10 mouse cellular contexts compared by ENCODE assay signal in genomic region chr4:35884946-35885460, GRCm38 (mm10).
DNase-seq lines count a peak whose midpoint lies in the region.
"Had no signal": no experiment of that assay in that cellular context is flagged by ENCODE, and none has a peak within 500 bp of the region (broad histone marks: within the 10 kb centered on the region; RNA-seq: fewer than 3 reads in every experiment).

No protein-coding gene starts in this region.

- DNase-seq in kidney, postnatal 10 days = peak; percentile 61
- DNase-seq in kidney, adult 18-20 months = no peak
- peak; percentile 39 for DNase-seq in testis, postnatal 10 days (ENCODE audit: low spot score)
- DNase-seq in testis, postnatal 14 days (ENCODE audit: low spot score) = no peak
- peak; percentile 45 for DNase-seq in embryonic facial prominence, embryonic 10.5 days (ENCODE audit: low spot score)
- DNase-seq in left cerebral cortex, postnatal 14 days (ENCODE audit: low spot score in 2 of 2) = no peak
- DNase-seq in spleen, postnatal 10 days (ENCODE audit: low spot score in 2 of 2) = no peak
- DNase-seq: cerebellum, adult 11-12 months had no signal

- no peak overlapping the region for H3K27ac ChIP-seq in embryonic facial prominence, embryonic 10.5 days (replicated peaks)
- H3K27ac ChIP-seq: heart, embryonic 10.5 days; limb, embryonic 13.5 days had no signal

- no peak overlapping the region for H3K4me3 ChIP-seq in embryonic facial prominence, embryonic 10.5 days
- H3K4me3 ChIP-seq: heart, embryonic 10.5 days; limb, embryonic 13.5 days had no signal

- no peaks in the 10 kb centered on the region for H3K27me3 ChIP-seq in embryonic facial prominence, embryonic 10.5 days (replicated peaks; ENCODE audit: low read depth, poor library complexity, severe bottlenecking)
- H3K27me3 ChIP-seq: limb, embryonic 13.5 days had no signal

- intact Hi-C loops in left cerebral cortex, postnatal 14 days (cut with DNase I) = no loop called here

- H3K36me3 ChIP-seq in embryonic facial prominence, embryonic 10.5 days (replicated peaks) = no peaks in the 10 kb centered on the region
- H3K36me3 ChIP-seq: heart, embryonic 10.5 days; limb, embryonic 13.5 days had no signal

- 52% methylated on average over 3 of the region's 3 CpGs for whole genome bisulfite sequencing in embryonic facial prominence, embryonic 10.5 days

- H3K4me1 ChIP-seq in embryonic facial prominence, embryonic 10.5 days = no peaks in the 10 kb centered on the region
- H3K4me1 ChIP-seq: heart, embryonic 10.5 days; limb, embryonic 13.5 days had no signal

- no peaks in the 10 kb centered on the region for H3K9me3 ChIP-seq in embryonic facial prominence, embryonic 10.5 days
- H3K9me3 ChIP-seq: heart, embryonic 10.5 days; limb, embryonic 13.5 days had no signal

Comparison
In these comparisons a context has a peak if more than half of its experiments do, and no peak if none do; other contexts are left out.
1. DNase-seq: peak in kidney, postnatal 10 days (single experiment), testis, postnatal 10 days (single experiment) and embryonic facial prominence, embryonic 10.5 days (single experiment); none in kidney, adult 18-20 months (single experiment), testis, postnatal 14 days (single experiment), left cerebral cortex, postnatal 14 days (0 of 2) and spleen, postnatal 10 days (0 of 2).